Mouse (Mus musculus) heart, postnatal 4 days (tissue): ENCODE data around the gene Slc25a26. TPM values are rescaled to one million over a fixed set of nuclear protein-coding genes. Genes with fewer than 3 reads are reported as not detected.

ENCODE experiments used
- DNase-seq: peaks from one replicate; pipeline ENCODE4 v3.0.0; 2021
- microRNA-seq, 2 experiments: library from miRNA; unstranded; fragments of <30 nt; microRNA quantifications; one replicate each; pipeline ENCODE4 v1.2.0; 2021 to 2022
- total RNA-seq, 2 experiments: library from RNA; stranded (reverse); gene quantifications; 2 replicates each; pipeline ENCODE4 v1.2.3; 2021

Gene Slc25a26
- total RNA-seq, 2 experiments from 2014 or later, result 9.8 TPM

DNA sequence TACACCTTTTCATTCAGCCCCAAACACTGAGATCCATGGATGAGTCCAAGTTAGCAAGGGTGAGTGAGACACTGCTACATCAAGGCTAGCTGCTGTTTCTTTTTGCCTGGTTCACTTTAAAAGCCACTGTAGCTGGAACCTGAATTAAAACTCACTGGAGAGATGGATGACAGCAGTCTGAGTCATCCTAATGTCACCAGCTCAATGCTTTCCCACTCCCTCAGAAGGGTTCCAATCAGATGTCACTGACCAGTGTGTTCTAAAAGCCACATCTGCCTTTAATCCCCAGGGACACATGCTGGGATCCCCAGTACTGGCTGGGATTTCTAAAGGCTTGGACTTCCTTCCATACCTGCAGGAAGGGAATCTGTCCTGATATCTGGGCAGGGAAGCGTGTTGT is 141.9 kb downstream of the Slc25a26 start:
- no peak for DNase-seq

GRCm38 (mm10) chr6:94643989-94644388 is 143.9 kb downstream of the Slc25a26 start:
- no peak for DNase-seq

- DNase-seq, result no peak
Observed at GRCm38 (mm10) chr6:94644641-94645040, 144.5 kb downstream of the Slc25a26 start.

DNA sequence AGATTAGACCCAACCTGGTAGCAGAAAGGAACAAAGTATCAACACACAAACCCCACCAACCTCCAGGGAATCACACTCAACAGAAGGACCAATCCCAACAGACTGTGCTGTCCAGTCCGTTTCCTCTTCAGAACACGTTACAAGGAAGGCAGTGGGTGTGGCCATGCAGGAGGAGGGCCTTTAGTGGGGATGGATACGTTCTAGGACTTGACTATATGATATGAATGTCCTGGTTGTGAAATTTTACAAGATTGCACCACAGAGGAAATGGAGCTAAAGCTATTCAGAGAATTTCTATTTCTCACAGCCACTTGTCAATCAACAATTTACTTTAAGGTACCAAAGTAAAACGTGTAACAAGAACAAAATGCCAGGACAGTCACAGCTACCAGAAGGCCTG is 145.6 kb downstream of the Slc25a26 start:
- no peak for DNase-seq

DNA sequence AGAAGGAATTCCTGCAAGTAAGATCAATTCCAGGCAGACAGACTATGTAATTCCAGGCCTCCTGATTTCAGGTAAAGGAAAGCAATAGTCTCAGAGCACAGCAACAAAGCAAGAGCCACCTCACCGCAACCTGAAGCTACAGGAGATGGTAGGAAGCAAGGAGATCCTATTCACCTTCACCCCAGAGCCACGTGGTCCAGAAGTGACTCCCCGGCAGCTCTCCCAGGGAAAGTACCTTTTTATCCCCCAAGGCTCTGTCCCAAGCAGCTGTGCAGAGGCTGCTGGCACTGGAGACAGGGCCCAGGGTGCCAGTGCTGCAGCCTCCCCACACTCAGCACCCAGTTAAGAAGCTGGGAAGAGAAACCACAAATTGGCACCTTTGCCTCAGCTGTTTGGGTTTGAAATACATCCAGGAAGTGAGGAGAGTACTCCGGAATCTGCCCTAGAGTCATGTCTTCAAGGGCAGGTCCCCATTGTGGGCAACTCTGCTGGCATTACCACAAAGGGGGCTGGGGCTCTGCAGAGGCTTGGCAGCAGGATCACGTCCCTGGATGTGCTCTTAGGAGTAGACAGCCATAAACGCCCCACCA is 146.2 kb downstream of the Slc25a26 start:
- DNase-seq, result no peak

- DNase-seq, result no peak
Observed at GRCm38 (mm10) chr6:94646902-94647301, 146.8 kb downstream of the Slc25a26 start.

- peak; percentile 79 for DNase-seq
Observed at GRCm38 (mm10) chr6:94647574-94648430, 147.7 kb downstream of the Slc25a26 start.

GRCm38 (mm10) chr6:94648496-94648895 is 148.4 kb downstream of the Slc25a26 start:
- DNase-seq, result no peak

DNA sequence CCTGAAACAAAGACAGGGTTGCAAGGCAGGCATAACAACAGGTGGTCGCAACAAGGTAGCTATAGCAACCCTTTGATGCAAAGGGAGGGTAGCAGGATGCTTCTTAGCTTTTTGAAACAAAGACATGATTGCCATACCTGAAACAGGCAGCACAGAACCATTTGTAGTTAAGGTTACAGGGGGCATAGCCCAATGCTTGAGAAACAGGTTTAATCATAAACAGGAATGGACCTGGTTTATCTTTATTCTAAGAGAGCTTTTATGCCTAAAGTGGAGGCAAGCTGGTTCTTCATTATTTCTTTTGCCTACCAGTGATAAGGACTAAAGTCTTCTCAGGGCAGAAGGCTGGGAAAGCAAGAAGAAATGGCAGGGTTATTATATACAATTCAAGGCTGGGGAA is 149.5 kb downstream of the Slc25a26 start:
- no peak for DNase-seq

GRCm38 (mm10) chr6:94651541-94651940 is 151.4 kb downstream of the Slc25a26 start:
- no peak for DNase-seq

DNA sequence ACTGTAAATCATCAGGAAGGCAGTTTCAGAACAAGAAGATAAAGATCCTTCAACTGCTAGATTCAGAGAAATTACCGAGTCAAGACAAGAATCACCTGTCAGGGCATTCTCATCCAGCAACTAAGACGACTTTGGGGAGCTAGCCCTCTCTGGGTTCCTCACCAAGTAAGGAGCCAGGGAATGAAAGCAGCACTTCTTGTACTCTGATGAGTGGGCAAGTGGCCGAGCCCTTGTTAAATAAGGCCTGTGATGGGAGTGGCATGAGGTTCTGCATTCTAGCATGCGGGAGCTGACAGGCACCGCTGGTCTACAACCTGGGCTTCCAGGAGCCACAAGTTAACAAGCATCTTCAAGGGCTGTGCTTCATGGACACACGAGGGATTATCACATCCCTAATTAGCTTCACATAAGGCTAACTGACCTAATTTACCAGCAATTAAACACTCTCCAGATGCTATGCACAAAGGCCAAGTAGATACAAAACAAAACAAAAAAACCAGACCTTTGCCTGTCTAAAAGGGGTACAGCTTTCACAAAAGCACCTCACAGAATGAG is 152.6 kb downstream of the Slc25a26 start:
- DNase-seq, result no peak

- no peak for DNase-seq
Observed at GRCm38 (mm10) chr6:94653388-94654316, 153.5 kb downstream of the Slc25a26 start.

Small RNAs within 50 kb of the gene (microRNA-seq; reads per million reads assigned to microRNA genes)
- 0 to 0.35 reads per million in 2 experiments for gene Mir7041

Other genes with a start within 250 kb of the Slc25a26 start
- 10 to 100 TPM; 38.9 to 40.6 TPM for gene Magi1, start 216.4 kb upstream of the Slc25a26 start, total RNA-seq
- 10 to 100 TPM; 25.0 to 26.9 TPM for gene Lrig1, start 199.8 kb downstream of the Slc25a26 start, total RNA-seq